Mouse (Mus musculus) yolk sac, embryonic 10.5 days (tissue): ENCODE measurements around the gene Dhx32.

Source experiments
- DNase-seq: peaks from one replicate; pipeline ENCODE4 v3.0.0-alpha.2; 2017; ENCODE audit warnings: low spot score

Dhx32 gene

DNA sequence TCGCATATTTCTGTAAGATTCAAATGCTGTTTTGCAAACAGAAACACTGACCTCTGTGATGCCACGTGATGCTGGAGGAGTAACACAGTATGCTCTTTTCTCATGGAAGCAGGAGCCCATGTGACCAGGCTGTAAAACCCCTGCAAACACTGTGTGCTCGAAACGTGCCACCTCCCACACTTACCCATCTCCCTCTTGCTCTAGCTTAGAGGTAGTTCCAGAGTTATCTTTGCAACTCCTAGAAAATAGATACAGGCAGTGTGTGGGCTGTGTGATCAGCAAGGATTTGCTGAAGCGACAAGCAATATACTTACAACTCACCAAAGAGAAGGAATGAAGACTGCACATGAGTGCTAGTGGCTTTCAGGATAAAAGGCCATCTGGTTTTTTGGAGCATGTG lies 14.0 kb downstream of the Dhx32 start:
- DNase-seq, result peak; percentile 31

- no peak for DNase-seq
These were observed 14.5 kb downstream of the Dhx32 start for GRCm38 (mm10) chr7:133768027-133768426.

GRCm38 (mm10) chr7:133765849-133766243 lies 16.7 kb downstream of the Dhx32 start:
- no peak for DNase-seq

DNA sequence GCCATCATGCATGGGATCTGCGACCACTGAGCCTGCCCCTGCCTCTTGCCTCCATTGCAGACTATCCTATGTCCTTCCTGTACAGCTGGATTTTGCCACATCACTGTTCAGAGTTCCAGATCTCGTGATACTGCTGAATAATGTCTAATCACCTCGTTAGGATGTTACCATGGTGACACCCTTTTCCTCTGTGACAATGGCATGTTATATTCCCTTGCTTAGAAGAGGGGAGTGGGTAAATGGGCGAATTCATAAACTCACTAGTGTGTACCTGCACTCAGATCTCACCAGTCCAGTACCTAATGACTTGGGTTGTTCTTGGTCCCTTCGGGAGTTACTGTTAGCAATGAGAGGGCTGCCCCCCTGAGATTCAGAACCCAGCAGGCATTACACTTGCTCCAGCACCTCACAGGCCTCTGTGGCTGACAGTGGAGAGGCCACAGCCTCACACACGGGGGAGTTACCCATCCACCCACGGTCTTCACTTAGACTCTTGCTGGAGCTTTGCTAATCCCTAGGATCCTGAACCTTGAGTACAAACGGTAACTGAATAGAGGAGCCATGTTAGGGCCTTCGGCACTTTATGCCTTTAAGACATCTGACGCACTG lies 17.2 kb downstream of the Dhx32 start:
- DNase-seq, result no peak

DNA sequence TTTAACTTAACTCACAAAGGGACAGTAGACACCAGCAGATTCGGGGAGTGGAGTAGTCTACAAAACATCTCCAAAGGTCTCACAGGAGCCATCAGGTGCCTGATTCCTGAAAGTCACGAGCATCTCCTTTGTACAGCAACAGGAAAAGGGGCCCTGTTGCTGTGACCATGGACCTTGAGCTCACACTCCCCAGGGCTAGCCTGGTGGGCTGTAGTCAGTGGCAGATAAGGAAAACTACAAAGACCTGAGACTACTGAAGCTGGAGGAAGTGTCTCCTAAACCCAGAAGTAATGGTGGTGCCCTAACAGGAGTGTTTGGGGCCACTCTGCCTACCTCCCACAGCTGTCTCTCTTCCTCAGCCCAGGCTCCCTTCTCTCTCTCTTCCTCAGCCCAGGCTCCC lies 18.1 kb downstream of the Dhx32 start:
- DNase-seq, result peak; percentile 53

DNA sequence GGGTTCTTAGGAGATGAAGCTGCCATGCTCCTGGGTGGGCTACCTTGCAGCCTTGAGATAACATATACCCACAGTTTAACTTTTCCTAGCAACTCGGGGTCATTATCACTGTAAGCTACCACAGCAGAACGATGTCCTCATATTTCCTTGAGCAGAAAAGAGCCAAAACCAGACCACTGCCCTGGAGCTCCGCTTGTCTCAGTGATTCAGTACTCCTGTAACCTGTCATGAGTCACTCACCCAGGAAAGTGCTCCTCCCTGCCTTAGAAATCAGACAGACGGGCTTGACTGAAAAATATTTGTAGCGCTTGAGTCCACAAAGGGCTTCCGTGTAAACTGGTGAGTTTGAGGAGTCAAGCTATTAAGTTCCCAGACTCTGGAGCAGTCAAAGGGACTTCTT lies 19.8 kb downstream of the Dhx32 start:
- DNase-seq, result no peak

DNA sequence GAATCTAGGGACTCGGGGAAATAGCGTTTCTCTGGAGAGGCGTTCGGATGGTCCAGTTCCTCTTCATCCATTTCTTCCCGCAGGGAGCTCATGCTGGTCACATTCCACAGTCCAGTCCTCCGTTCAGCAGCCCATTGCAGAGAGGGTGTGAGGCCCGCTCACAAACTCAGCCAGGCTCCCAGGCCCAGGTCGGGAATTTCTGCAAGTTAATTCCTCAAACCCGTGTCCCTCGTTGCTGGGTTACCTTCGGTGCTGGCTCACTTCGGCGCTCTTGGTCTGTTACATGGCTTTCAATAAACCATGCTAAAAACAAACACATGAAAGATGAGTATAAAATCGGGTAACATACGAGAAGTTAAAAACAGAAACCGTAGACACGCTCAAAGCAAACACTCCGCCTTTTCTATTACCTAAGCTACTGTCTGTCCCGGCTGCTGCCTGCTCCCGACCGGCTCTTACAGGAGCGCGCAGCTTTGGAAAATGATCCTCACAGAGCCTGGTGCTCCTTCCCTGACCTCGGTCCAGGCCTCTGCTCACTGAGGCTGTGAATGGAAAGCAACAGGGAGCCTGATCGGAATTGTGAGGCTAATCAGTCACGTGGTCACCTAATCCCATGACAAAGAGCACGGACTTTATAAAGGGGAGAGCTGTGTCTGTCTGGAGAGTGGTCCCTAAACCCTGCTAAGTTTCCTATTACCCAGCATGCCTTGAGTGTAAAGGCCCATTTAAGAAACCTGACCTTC lies 22.7 kb downstream of the Dhx32 start:
- DNase-seq, result peak; percentile 78

DNA sequence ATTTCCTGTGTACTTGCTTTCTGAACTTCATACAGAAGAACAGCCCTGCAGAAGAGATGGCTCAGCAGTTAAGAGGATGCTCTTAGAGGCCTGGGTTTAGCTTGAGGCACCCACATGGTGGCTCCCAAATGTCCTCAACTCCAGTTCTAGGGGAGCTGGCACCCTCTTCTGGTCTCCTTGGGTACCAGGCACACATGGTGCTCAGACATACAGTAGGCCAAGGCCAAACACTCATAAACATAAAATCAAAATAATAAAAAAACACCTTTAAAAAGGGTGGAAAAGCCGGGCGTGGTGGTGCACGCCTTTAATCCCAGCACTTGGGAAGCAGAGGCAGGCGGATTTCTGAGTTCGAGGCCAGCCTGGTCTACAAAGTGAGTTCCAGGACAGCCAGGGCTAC lies 23.8 kb downstream of the Dhx32 start:
- DNase-seq, result no peak

- DNase-seq, result no peak
These were observed 24.5 kb downstream of the Dhx32 start for GRCm38 (mm10) chr7:133757961-133758455.

DNA sequence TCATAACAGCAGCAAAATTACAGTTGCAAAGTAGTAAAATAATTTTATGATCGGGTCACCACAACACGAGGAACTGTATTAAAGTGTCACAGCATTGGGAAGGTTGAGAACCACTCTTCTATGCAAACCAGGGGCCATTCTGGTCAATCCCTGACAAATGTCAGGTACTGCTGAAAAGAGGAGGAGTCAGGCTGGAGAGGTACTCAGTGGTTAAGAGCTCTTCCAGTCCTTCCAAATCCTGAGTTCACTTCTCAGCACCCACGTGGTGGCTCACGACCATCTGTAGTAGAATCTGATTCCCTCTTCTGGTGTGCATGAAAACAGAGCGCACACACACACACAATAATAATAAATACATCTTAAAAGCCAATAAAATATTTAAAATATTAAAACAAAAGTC lies 31.4 kb downstream of the Dhx32 start:
- DNase-seq, result no peak

DNA sequence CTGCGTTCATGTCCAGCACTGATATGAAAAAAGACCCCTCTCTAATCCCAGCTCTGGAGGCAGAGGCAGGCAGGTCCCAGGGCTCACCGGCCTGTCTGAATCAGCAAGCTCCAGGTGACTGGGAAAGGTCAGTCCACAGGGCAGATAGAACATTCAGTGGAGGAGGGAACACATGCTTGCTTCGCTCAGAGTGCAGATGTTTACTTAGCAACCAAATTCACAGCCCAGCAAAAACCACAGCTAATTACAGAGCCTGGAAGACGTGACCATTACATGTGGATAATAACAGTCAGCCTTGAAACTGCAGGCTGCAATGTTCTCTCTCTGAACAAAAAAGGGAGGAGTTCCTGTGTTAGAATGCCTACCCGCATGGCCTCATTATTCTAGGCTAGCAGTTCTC lies 31.9 kb downstream of the Dhx32 start:
- peak; percentile 71 for DNase-seq

DNA sequence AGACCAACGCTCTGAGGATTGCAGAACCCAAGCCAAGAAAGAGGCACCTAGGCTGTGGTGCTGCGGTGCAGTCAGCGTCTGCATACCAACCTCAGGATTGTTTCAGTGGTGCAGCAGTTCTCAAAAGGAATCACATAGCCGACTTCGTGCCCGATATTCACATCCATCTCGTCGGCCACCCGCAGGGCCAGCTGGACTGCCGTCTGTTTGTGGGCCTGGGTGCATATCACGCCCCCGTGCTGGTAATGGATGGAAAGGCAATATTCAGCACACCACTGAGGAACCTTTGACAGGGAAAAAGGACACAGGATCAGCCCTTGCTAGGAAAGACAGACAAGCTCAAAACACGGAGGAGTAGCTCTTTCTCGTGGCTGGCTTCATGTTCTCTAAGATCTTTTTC lies 33.8 kb downstream of the Dhx32 start:
- no peak for DNase-seq

GRCm38 (mm10) chr7:133747372-133747771 lies 35.2 kb downstream of the Dhx32 start:
- no peak for DNase-seq

DNA sequence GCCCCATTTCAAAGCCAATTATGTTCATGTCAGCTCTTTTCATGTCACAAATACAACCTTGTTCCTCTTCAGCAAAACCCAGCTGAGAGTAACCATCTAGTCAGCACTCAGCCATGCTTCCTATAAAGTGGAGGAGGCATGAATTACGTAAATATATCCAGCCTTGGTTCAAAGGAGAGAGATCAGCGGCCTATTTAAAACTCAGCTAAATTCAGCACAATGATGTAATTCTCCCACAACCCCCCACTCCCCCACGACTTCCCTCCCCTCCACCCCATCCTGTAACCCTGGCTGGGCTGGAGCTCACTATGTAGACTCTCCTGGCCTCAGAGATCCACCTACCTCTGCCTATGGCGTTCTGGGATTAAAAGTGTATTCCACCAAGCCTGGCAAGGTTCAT lies 37.8 kb downstream of the Dhx32 start:
- no peak for DNase-seq

DNA sequence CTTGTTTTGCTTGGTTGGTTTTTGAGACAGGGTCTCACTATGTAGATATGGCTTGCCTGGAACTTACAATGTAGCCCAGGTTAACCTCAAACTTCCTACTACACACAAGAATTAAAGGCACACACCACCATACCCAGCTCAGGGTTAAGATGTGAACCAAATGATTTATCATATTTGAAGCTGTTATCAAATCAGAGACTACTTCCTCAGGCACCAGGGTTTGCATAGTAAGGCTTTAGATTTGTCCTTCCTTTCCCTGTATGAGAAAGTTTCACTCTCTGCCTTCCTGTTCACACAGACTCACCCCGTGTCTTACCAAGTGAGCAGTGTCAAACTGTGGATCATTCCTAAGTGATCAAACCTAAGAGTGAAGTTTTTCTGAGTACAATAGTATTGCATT lies 38.3 kb downstream of the Dhx32 start:
- no peak for DNase-seq

DNA sequence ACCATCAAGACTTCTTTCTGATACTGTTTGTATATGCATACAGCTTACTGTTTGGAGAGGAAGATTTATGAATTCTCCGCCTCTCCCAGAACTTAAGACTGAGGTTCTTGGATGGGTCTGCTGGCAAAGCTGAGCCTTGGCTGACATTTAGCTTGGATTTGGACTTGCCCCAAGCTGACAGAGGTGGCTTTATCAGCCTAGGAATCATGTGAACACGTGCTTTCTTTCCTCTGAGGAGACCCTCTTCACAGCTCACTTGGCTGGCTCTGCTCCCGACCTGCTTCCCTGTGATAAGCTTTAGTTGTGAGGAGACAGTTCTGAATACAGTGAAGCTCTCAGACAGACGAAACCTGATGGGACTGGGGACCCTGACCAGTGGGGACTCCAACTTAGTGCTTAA lies 38.9 kb downstream of the Dhx32 start:
- no peak for DNase-seq

- DNase-seq, result no peak
These were observed 39.8 kb downstream of the Dhx32 start for GRCm38 (mm10) chr7:133742530-133743325.

GRCm38 (mm10) chr7:133740558-133740957 lies 42.0 kb downstream of the Dhx32 start:
- no peak for DNase-seq

GRCm38 (mm10) chr7:133731971-133732645 lies 50.4 kb downstream of the Dhx32 start:
- DNase-seq, result no peak

DNA sequence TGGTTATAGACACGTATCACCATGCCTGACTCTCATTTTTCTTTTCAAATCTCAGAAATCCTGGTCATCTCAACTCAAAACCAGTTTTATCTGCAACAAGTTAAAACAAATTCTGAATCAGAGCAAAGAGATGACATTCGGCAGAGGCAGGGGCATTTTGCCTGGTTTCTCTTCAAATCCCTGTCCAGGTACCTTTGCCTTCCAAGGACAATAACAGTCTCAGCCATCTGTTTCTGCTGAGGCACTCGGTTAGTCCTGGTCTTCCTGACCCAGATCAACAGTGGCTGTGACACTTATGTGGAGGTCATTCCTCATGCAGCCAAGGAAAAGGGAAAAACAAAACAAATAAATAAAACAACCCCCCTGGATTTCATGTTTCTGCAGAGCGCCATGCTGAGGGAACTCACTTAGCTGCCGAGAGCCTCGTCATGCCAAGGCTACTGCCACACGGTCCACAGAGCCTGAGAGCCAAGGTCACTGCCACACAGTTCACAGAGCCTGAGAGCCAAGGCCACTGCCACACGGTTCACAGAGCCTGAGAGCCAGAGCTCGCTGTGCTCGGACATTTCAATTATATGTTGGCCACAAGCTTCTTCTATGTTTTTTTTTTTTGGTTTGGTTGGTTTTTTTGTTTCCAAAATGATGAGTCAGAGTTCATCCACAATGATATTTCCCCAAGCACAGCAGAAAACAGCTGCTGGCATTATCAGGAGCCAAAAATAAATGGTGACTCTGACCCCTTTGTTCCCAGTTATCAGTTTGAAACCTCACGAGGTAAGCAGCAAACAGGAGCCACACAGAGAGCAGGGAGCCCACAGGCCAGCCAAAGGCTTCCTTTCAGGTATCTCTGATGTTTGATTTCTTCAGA lies 52.0 kb downstream of the Dhx32 start:
- DNase-seq, result no peak

DNA sequence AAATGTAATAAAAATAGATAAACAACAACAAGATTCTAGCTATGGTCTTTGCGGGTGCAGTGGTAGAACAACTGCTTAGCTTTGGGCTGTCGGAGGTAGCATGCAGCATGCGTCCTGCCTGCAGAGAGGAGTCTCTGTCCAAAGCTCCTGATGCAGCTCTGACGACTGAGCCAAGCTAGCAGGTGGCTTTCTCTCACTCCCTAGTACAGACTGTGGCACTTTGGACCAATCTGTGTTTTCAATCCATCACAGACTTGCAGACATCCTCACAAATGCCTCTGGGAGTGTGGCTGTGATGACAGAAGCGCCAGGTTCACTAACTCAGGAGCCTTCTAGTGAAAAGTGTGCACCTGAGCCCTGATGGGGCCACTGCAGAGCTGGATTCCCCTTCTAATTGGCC lies 53.2 kb downstream of the Dhx32 start:
- no peak for DNase-seq
